Mouse (Mus musculus) embryonic fibroblast, embryonic 13.5 days (primary cell): ENCODE data around the gene Slc35e4. TPM values are rescaled to one million over a fixed set of nuclear protein-coding genes. Genes with fewer than 3 reads are reported as not detected.

Experiments used
- H3K27ac ChIP-seq: 2 replicates; pipeline ENCODE4 v1.5.1; 2012; ENCODE audit warnings: low read length, control low read depth, inconsistent platforms; ENCODE audit not compliant: insufficient read depth
- H3K4me1 ChIP-seq: 2 replicates; pipeline ENCODE4 v1.6.1; 2011; ENCODE audit warnings: low read length; ENCODE audit not compliant: control insufficient read depth, insufficient read depth
- H3K4me3 ChIP-seq: 2 replicates; pipeline ENCODE4 v1.5.1; 2011; ENCODE audit warnings: mild to moderate bottlenecking, control low read depth, low read length; ENCODE audit not compliant: insufficient read depth
- CTCF ChIP-seq: IDR thresholded peaks from 2 replicates; pipeline ENCODE4 v1.5.1; 2011; ENCODE audit warnings: mild to moderate bottlenecking, control low read depth, low read length, moderate library complexity, borderline replicate concordance; ENCODE audit not compliant: insufficient read depth
- POLR2A ChIP-seq: IDR thresholded peaks from 2 replicates; pipeline ENCODE4 v1.6.1; 2011; ENCODE audit warnings: low read depth, mild to moderate bottlenecking, control low read depth, low read length, moderate library complexity
- polyA plus RNA-seq: library from polyadenylated mRNA; stranded (reverse); fragments of >200 nt; gene quantifications from 2 replicates; pipeline ENCODE4 v1.2.4, GENCODE M21; 2011; ENCODE audit warnings: low read depth; ENCODE audit not compliant: missing spikeins, insufficient read length

Slc35e4 gene
- polyA plus RNA-seq, 1 experiment: 12.0 TPM

DNA sequence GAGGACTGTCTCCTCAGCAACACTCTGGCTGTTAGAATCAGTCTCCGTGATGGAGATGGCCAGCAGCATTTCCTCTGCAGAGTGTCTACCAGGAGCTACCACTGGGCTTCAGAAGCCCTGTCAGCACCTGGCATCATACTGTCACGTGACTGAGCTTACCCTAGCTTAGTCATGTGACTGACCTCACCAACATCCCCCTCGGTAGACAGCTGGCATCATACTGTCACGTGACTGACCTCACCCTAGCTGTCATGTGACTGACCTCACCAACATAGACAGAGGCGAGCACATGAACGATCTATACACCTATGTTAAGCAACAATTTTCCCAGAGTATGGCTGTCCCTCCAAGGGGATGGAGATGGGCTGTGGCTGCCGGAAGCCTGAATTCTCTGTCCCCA, 35.8 kb downstream of the Slc35e4 start:
- no peak for TF ChIP-seq POLR2A
- TF ChIP-seq CTCF: no peak
- H3K27ac ChIP-seq: no peak overlapping the region
- H3K4me1 ChIP-seq: no peaks in the 10 kb centered on the region
- H3K4me3 ChIP-seq: no peak overlapping the region

DNA sequence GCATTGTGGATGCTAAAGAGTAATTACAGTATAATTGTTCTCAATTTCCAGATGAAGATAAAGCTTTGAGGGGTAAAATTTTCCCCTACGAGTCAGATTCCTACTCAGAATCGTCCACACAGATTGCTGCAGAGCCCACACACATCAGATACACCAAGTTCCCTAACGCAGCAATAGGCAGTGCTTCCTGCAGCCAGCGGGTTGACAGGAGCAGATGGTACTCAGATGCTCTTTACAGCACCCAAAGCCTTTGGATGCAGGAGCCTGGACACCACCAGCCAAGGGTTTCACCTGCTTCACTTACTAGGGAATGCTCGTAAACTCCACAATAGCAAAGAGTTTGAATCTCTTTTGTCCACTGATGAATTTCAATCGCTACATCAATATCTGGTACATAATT, 38.0 kb downstream of the Slc35e4 start:
- no peak overlapping the region for H3K27ac ChIP-seq
- TF ChIP-seq POLR2A: no peak
- no peak for TF ChIP-seq CTCF
- no peaks in the 10 kb centered on the region for H3K4me1 ChIP-seq
- no peak overlapping the region for H3K4me3 ChIP-seq

DNA sequence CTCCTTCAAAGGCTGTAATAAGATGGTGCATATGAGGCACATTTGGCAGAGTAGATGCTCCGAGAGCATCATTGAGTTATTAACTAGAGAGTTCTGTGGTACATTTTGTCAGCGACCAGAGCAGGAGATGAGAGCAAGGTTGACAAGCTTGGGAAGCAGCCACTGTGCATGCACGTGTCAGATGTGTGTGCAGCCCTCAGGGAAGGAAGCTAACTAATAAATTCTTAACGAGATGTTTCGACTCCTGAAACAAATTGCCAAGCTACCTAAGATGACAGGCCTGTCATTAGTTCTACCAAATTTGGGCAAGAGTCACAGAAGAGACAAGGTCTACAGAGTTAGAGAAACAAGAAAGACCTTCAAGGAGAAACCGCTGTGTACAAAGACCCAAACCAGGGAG, 50.1 kb downstream of the Slc35e4 start:
- peak overlapping the region; percentile 46; the same call in 1 of the 2 replicates for H3K4me3 ChIP-seq
- H3K4me1 ChIP-seq: peaks cover 3% of the 10 kb centered on the region; the same call in 1 of the 2 replicates
- H3K27ac ChIP-seq: no peak overlapping the region
- TF ChIP-seq CTCF (no peak), POLR2A (no peak)

DNA sequence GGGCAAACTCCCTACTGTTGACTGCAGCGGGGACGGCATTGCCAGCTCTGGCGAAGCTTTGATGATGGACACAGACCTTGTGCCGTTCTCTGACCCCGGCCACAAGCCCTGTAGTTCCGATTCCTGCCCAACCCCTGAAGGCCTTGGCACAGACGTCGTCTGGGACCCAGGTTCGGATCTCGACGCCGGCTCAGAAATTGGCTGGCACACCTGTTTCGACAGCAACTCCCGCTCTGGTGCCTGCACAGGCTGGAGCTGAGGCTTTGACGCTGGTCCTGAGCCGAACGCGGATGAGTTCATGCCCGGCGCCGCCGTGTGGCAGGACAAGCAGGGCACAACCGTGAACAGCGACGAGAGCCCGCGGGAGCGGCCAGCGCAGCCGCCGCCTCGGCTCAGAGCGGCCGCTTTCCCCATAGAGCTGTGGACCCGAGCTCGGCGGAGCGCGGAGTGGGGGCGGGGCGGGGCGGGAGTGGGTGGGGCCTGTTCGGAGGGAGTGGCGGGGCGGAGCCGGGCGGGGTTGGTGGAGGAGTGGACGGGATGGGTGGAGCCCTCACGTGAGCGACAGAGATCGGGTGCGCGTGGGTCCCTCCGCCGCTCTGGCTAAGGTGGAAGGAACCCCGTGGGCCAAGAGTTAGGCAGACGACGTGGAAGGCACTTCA, 50.9 kb downstream of the Slc35e4 start, which contains the start of gene Osbp2:
Gene Osbp2, minus strand, starts transcription at position 450 of the 659 bp plus-strand sequence.
- Histone ChIP-seq H3K27ac (no peak within 1 kb of the TSS), H3K4me1 (peaks cover 3% of the 10 kb centered on the region; the same call in 1 of the 2 replicates), H3K4me3 (peak within 1 kb of the TSS; percentile 46)
- TF ChIP-seq POLR2A: peak; percentile 59
- TF ChIP-seq CTCF: peak; percentile 41; the same call in 1 of the 2 replicates

DNA sequence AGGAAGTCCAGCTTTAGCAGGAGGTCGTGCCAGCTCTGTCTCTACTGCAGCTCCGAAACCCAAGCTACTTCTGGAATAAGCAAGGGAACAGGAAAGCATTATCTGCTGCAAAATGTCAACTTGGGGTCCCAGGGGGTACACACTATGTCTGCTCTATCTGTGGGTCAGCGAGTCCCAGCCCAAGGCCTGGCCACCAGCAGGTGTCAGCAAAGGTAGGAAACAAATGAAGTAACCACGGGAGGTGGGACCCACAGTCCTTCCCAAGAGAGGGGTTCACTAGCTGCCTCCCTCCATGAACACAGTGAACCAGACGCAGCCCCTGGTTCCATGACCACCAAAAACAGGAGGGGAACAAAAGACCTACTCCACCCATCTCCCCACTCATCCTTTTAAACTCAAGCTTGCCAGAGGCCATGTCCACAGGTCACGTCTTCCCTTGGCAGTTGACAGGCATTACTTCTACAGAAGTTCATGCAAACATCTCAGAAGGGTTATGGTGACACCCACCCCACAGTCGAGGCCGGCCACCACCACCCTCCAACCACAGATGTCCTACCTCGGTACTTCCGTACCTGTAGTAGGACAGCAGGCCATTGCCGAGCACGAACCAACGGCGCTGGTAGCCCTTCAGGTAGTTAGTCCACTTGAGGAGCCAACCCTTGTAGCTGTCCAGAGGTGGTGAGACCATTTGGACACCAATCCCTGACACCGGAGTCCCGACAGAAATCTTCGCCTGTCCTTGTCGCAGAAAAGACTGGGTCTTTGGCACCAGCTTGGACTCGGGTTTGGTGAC, 51.6 kb downstream of the Slc35e4 start:
- H3K4me3 ChIP-seq: no peak overlapping the region
- no peak for TF ChIP-seq CTCF
- TF ChIP-seq POLR2A: no peak
- peaks cover 3% of the 10 kb centered on the region; the same call in 1 of the 2 replicates for H3K4me1 ChIP-seq
- no peak overlapping the region for H3K27ac ChIP-seq

DNA sequence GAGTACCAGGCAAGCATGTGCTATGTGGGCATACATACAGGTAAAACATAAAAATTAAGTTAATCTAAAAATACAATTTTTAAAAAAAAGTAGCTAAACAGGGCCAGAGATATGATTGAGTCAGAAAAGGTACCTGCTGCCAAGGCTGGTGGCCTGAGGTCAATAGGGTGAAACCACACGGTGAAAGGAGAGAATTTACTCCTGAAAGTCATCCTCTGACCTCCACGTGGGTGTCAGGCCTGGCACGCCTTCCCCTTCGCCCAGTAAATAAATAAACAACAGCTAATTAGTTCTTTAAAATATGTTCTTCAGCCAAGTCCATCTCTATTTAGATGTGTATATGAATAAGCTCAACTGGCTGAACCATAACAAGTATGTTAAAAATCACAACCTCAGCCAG, 54.1 kb downstream of the Slc35e4 start:
- no peak overlapping the region for H3K4me3 ChIP-seq
- H3K4me1 ChIP-seq: peaks cover 7% of the 10 kb centered on the region
- TF ChIP-seq CTCF (no peak), POLR2A (no peak)
- H3K27ac ChIP-seq: no peak overlapping the region

DNA sequence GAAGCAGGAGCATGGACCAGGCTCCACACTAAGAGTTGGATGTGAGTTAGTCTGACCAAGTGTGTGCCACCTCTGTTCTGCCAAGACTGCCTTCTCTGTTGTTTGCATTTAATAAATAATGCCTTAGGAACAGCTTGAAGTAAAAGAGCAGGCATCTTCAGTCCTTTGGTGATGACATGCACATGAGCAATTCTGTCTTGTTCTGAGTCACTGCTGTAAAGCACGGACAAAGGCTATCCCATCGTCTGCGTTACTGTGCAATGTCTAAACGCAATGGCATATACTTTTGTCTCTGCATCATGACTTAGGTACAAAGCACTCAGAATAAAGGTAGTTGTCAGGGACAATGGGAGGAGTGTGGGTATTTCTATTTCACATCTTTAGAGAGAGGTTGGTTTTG, 54.7 kb downstream of the Slc35e4 start:
- peaks cover 7% of the 10 kb centered on the region for H3K4me1 ChIP-seq
- no peak for TF ChIP-seq POLR2A
- no peak for TF ChIP-seq CTCF
- no peak overlapping the region for H3K27ac ChIP-seq
- H3K4me3 ChIP-seq: no peak overlapping the region

DNA sequence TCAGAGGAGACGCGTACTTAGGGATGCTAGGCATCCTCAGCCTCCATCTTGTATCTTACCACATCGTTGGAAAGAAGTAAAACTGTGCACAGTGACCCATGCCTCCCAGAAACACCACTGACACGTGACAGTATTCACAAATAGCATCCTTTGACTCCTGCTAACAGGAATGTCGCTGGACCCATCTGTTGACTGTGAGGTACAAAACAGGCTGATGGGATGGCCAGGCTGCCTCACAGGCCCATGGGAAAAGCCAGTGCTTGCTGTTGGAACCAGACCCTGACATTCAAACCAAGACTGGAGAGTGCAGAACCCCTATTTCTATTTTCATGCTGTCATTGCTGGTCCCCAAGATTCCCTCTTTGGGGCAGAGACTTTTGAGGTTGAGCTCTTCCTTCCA, 56.6 kb downstream of the Slc35e4 start:
- TF ChIP-seq CTCF (no peak), POLR2A (no peak)
- Histone ChIP-seq H3K4me3 (no peak overlapping the region), H3K4me1 (peaks cover 17% of the 10 kb centered on the region), H3K27ac (no peak overlapping the region)

Other genes with a start within 250 kb of the Slc35e4 start
- 1.3 and 1.5 TPM in 2 replicates for gene Osbp2, start 50.8 kb downstream of the Slc35e4 start, polyA plus RNA-seq
- gene 4921536K21Rik, start 19.6 kb downstream of the Slc35e4 start, polyA plus RNA-seq: 0.68 and 0.86 TPM in 2 replicates
- gene Dusp18, start 19.4 kb downstream of the Slc35e4 start, polyA plus RNA-seq: 11.7 and 12.6 TPM in 2 replicates
- 75.4 and 97.1 TPM in 2 replicates for gene Tcn2, start 17.5 kb upstream of the Slc35e4 start, polyA plus RNA-seq
- 146 and 152 TPM in 2 replicates for gene Pes1, start 49.3 kb upstream of the Slc35e4 start, polyA plus RNA-seq
- gene 4930556J24Rik, start 62.1 kb upstream of the Slc35e4 start, polyA plus RNA-seq: not detected in 2 replicates
- gene Gal3st1, start 69.0 kb upstream of the Slc35e4 start, polyA plus RNA-seq: 0.73 and 0.86 TPM in 2 replicates
- not detected in 2 replicates for gene Sec14l4, start 116.8 kb upstream of the Slc35e4 start, polyA plus RNA-seq
- gene Sec14l3, start 150.2 kb upstream of the Slc35e4 start, polyA plus RNA-seq: not detected in 2 replicates
- 0.49 and 1.6 TPM in 2 replicates for gene Mtfp1, start 180.8 kb upstream of the Slc35e4 start, polyA plus RNA-seq
- 1.8 and 2.5 TPM in 2 replicates for gene Sec14l2, start 208.8 kb upstream of the Slc35e4 start, polyA plus RNA-seq
- 16.4 and 19.6 TPM in 2 replicates for gene Rnf215, start 220.5 kb upstream of the Slc35e4 start, polyA plus RNA-seq
- gene Ccdc157, start 245.6 kb upstream of the Slc35e4 start, polyA plus RNA-seq: 9.2 and 9.4 TPM in 2 replicates
- gene Sf3a1, start 245.7 kb upstream of the Slc35e4 start, polyA plus RNA-seq: 42.5 and 46.8 TPM in 2 replicates